Mouse (Mus musculus): Measurements from ENCODE around the gene Cluh. TPM values are rescaled to one million over a fixed set of nuclear protein-coding genes. Genes with fewer than 3 reads are reported as not detected.

Cluh gene
- polyA plus RNA-seq, 1 experiment from 2014 or later = 44.6 TPM

GRCm38 (mm10) chr11:74621974-74622669 is 27.2 kb upstream of the Cluh start:
- no peak overlapping the region for H3K4me2 ChIP-seq (replicated peaks; ENCODE audit: low read depth, low read length)
- H3K36me3 ChIP-seq (ENCODE audit: insufficient read depth, low read length) = no peaks in the 10 kb centered on the region
- H3K9me3 ChIP-seq (ENCODE audit: low read length) = no peaks in the 10 kb centered on the region
- H3K4me1 ChIP-seq (ENCODE audit: insufficient read depth, low read length) = peaks cover 5% of the 10 kb centered on the region; the same call in 1 of the 2 replicates
- no peak for ATAC-seq (ENCODE audit: low FRiP score, low TSS enrichment)
- no peak overlapping the region for H3K4me3 ChIP-seq (ENCODE audit: low read length)
- peaks cover 36% of the 10 kb centered on the region for H3K27me3 ChIP-seq (ENCODE audit: insufficient read depth, low read length)
- H3K27ac ChIP-seq (ENCODE audit: low read length) = no peak overlapping the region
- 73% methylated on average over 8 of the region's 8 CpGs for WGBS
- no peak overlapping the region for H3K9ac ChIP-seq (replicated peaks; ENCODE audit: low read length)

- Histone ChIP-seq H3K4me1 (ENCODE audit: insufficient read depth, low read length) (peaks cover 5% of the 10 kb centered on the region; the same call in 1 of the 2 replicates), H3K4me3 (ENCODE audit: low read length) (no peak overlapping the region), H3K9ac (replicated peaks; ENCODE audit: low read length) (no peak overlapping the region), H3K27ac (ENCODE audit: low read length) (no peak overlapping the region), H3K4me2 (replicated peaks; ENCODE audit: low read depth, low read length) (no peak overlapping the region), H3K36me3 (ENCODE audit: insufficient read depth, low read length) (no peaks in the 10 kb centered on the region), H3K9me3 (ENCODE audit: low read length) (no peaks in the 10 kb centered on the region), H3K27me3 (ENCODE audit: insufficient read depth, low read length) (peaks cover 28% of the 10 kb centered on the region)
- WGBS = 67% methylated on average over 6 of the region's 6 CpGs
- ATAC-seq (ENCODE audit: low FRiP score, low TSS enrichment) = no peak
Observed at GRCm38 (mm10) chr11:74623693-74624092, 25.6 kb upstream of the Cluh start.

- no peaks in the 10 kb centered on the region for H3K36me3 ChIP-seq (ENCODE audit: insufficient read depth, low read length)
- H3K9me3 ChIP-seq (ENCODE audit: low read length) = no peaks in the 10 kb centered on the region
- no peak overlapping the region for H3K9ac ChIP-seq (replicated peaks; ENCODE audit: low read length)
- ATAC-seq (ENCODE audit: low FRiP score, low TSS enrichment) = no peak
- no peak overlapping the region for H3K4me3 ChIP-seq (ENCODE audit: low read length)
- H3K27me3 ChIP-seq (ENCODE audit: insufficient read depth, low read length) = peaks cover 17% of the 10 kb centered on the region
- H3K4me2 ChIP-seq (replicated peaks; ENCODE audit: low read depth, low read length) = no peak overlapping the region
- H3K4me1 ChIP-seq (ENCODE audit: insufficient read depth, low read length) = no peaks in the 10 kb centered on the region
- H3K27ac ChIP-seq (ENCODE audit: low read length) = no peak overlapping the region
Observed at GRCm38 (mm10) chr11:74625333-74625732, 24.0 kb upstream of the Cluh start.

- H3K4me2 ChIP-seq (replicated peaks; ENCODE audit: low read depth, low read length) = no peak overlapping the region
- H3K9ac ChIP-seq (replicated peaks; ENCODE audit: low read length) = no peak overlapping the region
- no peaks in the 10 kb centered on the region for H3K9me3 ChIP-seq (ENCODE audit: low read length)
- H3K36me3 ChIP-seq (ENCODE audit: insufficient read depth, low read length) = no peaks in the 10 kb centered on the region
- no peak overlapping the region for H3K4me3 ChIP-seq (ENCODE audit: low read length)
- H3K27me3 ChIP-seq (ENCODE audit: insufficient read depth, low read length) = no peaks in the 10 kb centered on the region
- H3K4me1 ChIP-seq (ENCODE audit: insufficient read depth, low read length) = no peaks in the 10 kb centered on the region
- WGBS = 55% methylated on average over 3 of the region's 3 CpGs
- ATAC-seq (ENCODE audit: low FRiP score, low TSS enrichment) = no peak
- no peak overlapping the region for H3K27ac ChIP-seq (ENCODE audit: low read length)
Observed at GRCm38 (mm10) chr11:74627481-74627880, 21.8 kb upstream of the Cluh start.

GRCm38 (mm10) chr11:74631880-74632789 is 17.2 kb upstream of the Cluh start:
- Histone ChIP-seq H3K9me3 (ENCODE audit: low read length) (no peaks in the 10 kb centered on the region), H3K27me3 (ENCODE audit: insufficient read depth, low read length) (no peaks in the 10 kb centered on the region), H3K36me3 (ENCODE audit: insufficient read depth, low read length) (no peaks in the 10 kb centered on the region), H3K4me3 (ENCODE audit: low read length) (no peak overlapping the region), H3K27ac (ENCODE audit: low read length) (no peak overlapping the region), H3K9ac (replicated peaks; ENCODE audit: low read length) (no peak overlapping the region), H3K4me1 (ENCODE audit: insufficient read depth, low read length) (peaks cover under 1% of the 10 kb centered on the region), H3K4me2 (replicated peaks; ENCODE audit: low read depth, low read length) (no peak overlapping the region)
- 64% methylated on average over 7 of the region's 7 CpGs for WGBS
- ATAC-seq (ENCODE audit: low FRiP score, low TSS enrichment) = no peak

- H3K27me3 ChIP-seq (ENCODE audit: insufficient read depth, low read length) = no peaks in the 10 kb centered on the region
- peaks cover 19% of the 10 kb centered on the region for H3K4me1 ChIP-seq (ENCODE audit: insufficient read depth, low read length)
- H3K9ac ChIP-seq (replicated peaks; ENCODE audit: low read length) = no peak overlapping the region
- ATAC-seq (ENCODE audit: low FRiP score, low TSS enrichment) = no peak
- no peak overlapping the region for H3K4me2 ChIP-seq (replicated peaks; ENCODE audit: low read depth, low read length)
- H3K4me3 ChIP-seq (ENCODE audit: low read length) = no peak overlapping the region
- H3K27ac ChIP-seq (ENCODE audit: low read length) = no peak overlapping the region
- no peaks in the 10 kb centered on the region for H3K36me3 ChIP-seq (ENCODE audit: insufficient read depth, low read length)
- WGBS = 65% methylated on average over 5 of the region's 5 CpGs
- no peaks in the 10 kb centered on the region for H3K9me3 ChIP-seq (ENCODE audit: low read length)
Observed at GRCm38 (mm10) chr11:74634490-74635275, 14.6 kb upstream of the Cluh start.

- 24% methylated on average over 8 of the region's 8 CpGs for WGBS
- no peaks in the 10 kb centered on the region for H3K27me3 ChIP-seq (ENCODE audit: insufficient read depth, low read length)
- no peak for ATAC-seq (ENCODE audit: low FRiP score, low TSS enrichment)
Observed at GRCm38 (mm10) chr11:74637486-74637885, 11.8 kb upstream of the Cluh start.

GRCm38 (mm10) chr11:74637971-74638790 is 11.1 kb upstream of the Cluh start:
- no peaks in the 10 kb centered on the region for H3K9me3 ChIP-seq (ENCODE audit: low read length)
- peak; percentile 96 for ATAC-seq (ENCODE audit: low FRiP score, low TSS enrichment)
- peak overlapping the region; percentile 90 for H3K27ac ChIP-seq (ENCODE audit: low read length)
- no peaks in the 10 kb centered on the region for H3K36me3 ChIP-seq (ENCODE audit: insufficient read depth, low read length)
- no peaks in the 10 kb centered on the region for H3K27me3 ChIP-seq (ENCODE audit: insufficient read depth, low read length)
- peak overlapping the region; percentile 80 for H3K4me2 ChIP-seq (replicated peaks; ENCODE audit: low read depth, low read length)
- peak overlapping the region; percentile 85 for H3K4me3 ChIP-seq (ENCODE audit: low read length)
- peaks cover 21% of the 10 kb centered on the region for H3K4me1 ChIP-seq (ENCODE audit: insufficient read depth, low read length)
- H3K9ac ChIP-seq (replicated peaks; ENCODE audit: low read length) = peak overlapping the region; percentile 82
- WGBS = under 1% methylated on average over 77 of the region's 86 CpGs

More at GRCm38 (mm10) chr11:74637486-74637885, 11.8 kb upstream of the Cluh start:
- H3K36me3 ChIP-seq (ENCODE audit: insufficient read depth, low read length) = no peaks in the 10 kb centered on the region
- H3K4me1 ChIP-seq (ENCODE audit: insufficient read depth, low read length) = peaks cover 21% of the 10 kb centered on the region
- H3K4me3 ChIP-seq (ENCODE audit: low read length) = peak overlapping the region; percentile 85
- H3K9me3 ChIP-seq (ENCODE audit: low read length) = no peaks in the 10 kb centered on the region
- peak overlapping the region; percentile 82 for H3K9ac ChIP-seq (replicated peaks; ENCODE audit: low read length)
- peak overlapping the region; percentile 90; the same call in 1 of the 2 replicates for H3K27ac ChIP-seq (ENCODE audit: low read length)
- peak overlapping the region; percentile 80 for H3K4me2 ChIP-seq (replicated peaks; ENCODE audit: low read depth, low read length)

Data from kidney, embryonic 16.5 days (tissue).